Mouse (Mus musculus) CH12.LX (cell line): ENCODE measurements around the gene Mrps23. TPM values are rescaled to one million over a fixed set of nuclear protein-coding genes. Genes with fewer than 3 reads are reported as not detected.
A peak's percentile ranks its signal among the peaks of the same experiment; 100 is the strongest.

Experiments used
- DNase-seq: peaks from one replicate; pipeline ENCODE4 v3.0.0-alpha.2; 2013; ENCODE audit errors: extremely low read depth
- H3K27ac ChIP-seq: 2 replicates; pipeline ENCODE4 v1.5.1; 2012; ENCODE audit warnings: low read depth, mild to moderate bottlenecking, control low read depth, moderate library complexity; ENCODE audit not compliant: insufficient read depth
- H3K27me3 ChIP-seq: replicated peaks from 2 replicates; pipeline ENCODE3; 2012; ENCODE audit warnings: inconsistent platforms
- H3K36me3 ChIP-seq, 2 experiments: replicated peaks in 1 of 2; 2 replicates each; pipeline versions ENCODE3 to v1.6.1; 2012; ENCODE audit warnings: inconsistent platforms in 1 of 2, low read length in 1 of 2, mild to moderate bottlenecking in 1 of 2, mixed read lengths in 1 of 2, moderate library complexity in 1 of 2; ENCODE audit not compliant: control insufficient read depth in 1 of 2, insufficient read depth in 1 of 2
- H3K4me1 ChIP-seq, 2 experiments: 2 replicates each; pipeline ENCODE4 v1.6.1; 2012; ENCODE audit warnings: inconsistent platforms in 1 of 2, moderate library complexity in 1 of 2; ENCODE audit not compliant: insufficient read depth in 2 of 2, control insufficient read depth in 1 of 2
- H3K4me2 ChIP-seq: 2 replicates; pipeline ENCODE4 v1.6.1; 2012; ENCODE audit warnings: low read depth, mild to moderate bottlenecking, control low read depth; ENCODE audit not compliant: poor library complexity, insufficient read depth, severe bottlenecking
- H3K4me3 ChIP-seq, 3 experiments: fragments of 150-350 bp in 1 of 3; sonication (generic) in 1 of 3; replicated peaks in 1 of 3; 2 replicates each; pipeline versions ENCODE3 to v1.5.1; 2011 to 2012; ENCODE audit warnings: low read depth in 2 of 3, low read length in 2 of 3, mild to moderate bottlenecking in 2 of 3, moderate library complexity in 2 of 3, control low read depth in 1 of 3, improper control_type of control experiment in 1 of 3, inconsistent platforms in 1 of 3, mixed read lengths in 1 of 3; ENCODE audit not compliant: poor library complexity in 1 of 3
- H3K79me2 ChIP-seq: replicated peaks from 2 replicates; pipeline ENCODE4 v1.6.1; 2012; ENCODE audit warnings: mild to moderate bottlenecking, moderate library complexity; ENCODE audit not compliant: control insufficient read depth, poor library complexity, insufficient read depth, severe bottlenecking; ENCODE audit errors: extremely low read depth
- H3K9ac ChIP-seq: 2 replicates; pipeline ENCODE4 v1.6.1; 2012; ENCODE audit warnings: low read depth, mild to moderate bottlenecking, control low read depth, moderate library complexity; ENCODE audit not compliant: insufficient read depth
- H3K9me3 ChIP-seq: replicated peaks from 2 replicates; pipeline ENCODE3; 2012; ENCODE audit warnings: low read length, inconsistent platforms, mixed read lengths
- BHLHE40 ChIP-seq: IDR thresholded peaks from 2 replicates; pipeline ENCODE4 v1.6.1; 2011; ENCODE audit warnings: mild to moderate bottlenecking, low read depth, low read length, improper control_type of control experiment
- CHD1 ChIP-seq: IDR thresholded peaks from 2 replicates; pipeline ENCODE4 v1.6.1; 2012; ENCODE audit warnings: low read depth, low read length, improper control_type of control experiment, inconsistent platforms
- CHD2 ChIP-seq: IDR thresholded peaks from 2 replicates; pipeline ENCODE4 v1.6.1; 2011; ENCODE audit warnings: low read length, improper control_type of control experiment
- CTCF ChIP-seq, 2 experiments: IDR thresholded peaks in 1 of 2; conservative IDR thresholded peaks in 1 of 2; 2 replicates each; pipeline ENCODE4 v1.5.1; 2011 to 2012; ENCODE audit warnings: low read depth in 2 of 2, low read length in 2 of 2, improper control_type of control experiment in 1 of 2, inconsistent platforms in 1 of 2, mild to moderate bottlenecking in 1 of 2, moderate library complexity in 1 of 2
- E2F4 ChIP-seq: IDR thresholded peaks from 2 replicates; pipeline ENCODE4 v1.6.1; 2011; ENCODE audit warnings: low read depth, low read length, improper control_type of control experiment; ENCODE audit not compliant: insufficient replicate concordance
- ELF1 ChIP-seq: IDR thresholded peaks from 2 replicates; pipeline ENCODE4 v1.6.1; 2014; ENCODE audit warnings: low read depth, mild to moderate bottlenecking, inconsistent platforms, low read length, improper control_type of control experiment
- EP300 ChIP-seq: IDR thresholded peaks from 2 replicates; pipeline ENCODE4 v1.6.1; 2011; ENCODE audit warnings: low read length, improper control_type of control experiment
- ETS1 ChIP-seq: conservative IDR thresholded peaks from 2 replicates; pipeline ENCODE4 v1.6.1; 2012; ENCODE audit warnings: low read depth, mild to moderate bottlenecking, inconsistent platforms, low read length, improper control_type of control experiment, moderate library complexity
- GABPA ChIP-seq: IDR thresholded peaks from 2 replicates; pipeline ENCODE4 v1.6.1; 2012; ENCODE audit warnings: low read depth, low read length, improper control_type of control experiment, inconsistent platforms; ENCODE audit not compliant: insufficient replicate concordance
- HCFC1 ChIP-seq: IDR thresholded peaks from 2 replicates; pipeline ENCODE4 v1.6.1; 2012; ENCODE audit warnings: low read depth, mild to moderate bottlenecking, inconsistent platforms, low read length, improper control_type of control experiment
- IRF4 ChIP-seq: IDR thresholded peaks from 2 replicates; pipeline ENCODE4 v1.6.1; 2014; ENCODE audit warnings: low read depth, mild to moderate bottlenecking, inconsistent platforms, low read length, improper control_type of control experiment
- JUN ChIP-seq: IDR thresholded peaks from 2 replicates; pipeline ENCODE4 v1.6.1; 2011; ENCODE audit warnings: low read depth, mild to moderate bottlenecking, low read length, improper control_type of control experiment, moderate library complexity; ENCODE audit not compliant: insufficient read depth
- JUND ChIP-seq: conservative IDR thresholded peaks from 2 replicates; pipeline ENCODE4 v1.6.1; 2011; ENCODE audit warnings: low read depth, low read length, improper control_type of control experiment
- KAT2A ChIP-seq: IDR thresholded peaks from 2 replicates; pipeline ENCODE4 v1.6.1; 2012; ENCODE audit warnings: low read length, improper control_type of control experiment, inconsistent platforms; ENCODE audit not compliant: insufficient replicate concordance
- MAFK ChIP-seq: IDR thresholded peaks from 2 replicates; pipeline ENCODE4 v1.6.1; 2011; ENCODE audit warnings: low read length, improper control_type of control experiment; ENCODE audit not compliant: insufficient replicate concordance
- MAX ChIP-seq: IDR thresholded peaks from 2 replicates; pipeline ENCODE4 v1.6.1; 2011; ENCODE audit warnings: low read length, improper control_type of control experiment
- MAZ ChIP-seq: IDR thresholded peaks from 2 replicates; pipeline ENCODE4 v1.6.1; 2012; ENCODE audit warnings: low read depth, mild to moderate bottlenecking, inconsistent platforms, low read length, improper control_type of control experiment, moderate library complexity
- MEF2A ChIP-seq: IDR thresholded peaks from 2 replicates; pipeline ENCODE4 v1.6.1; 2014; ENCODE audit warnings: low read depth, mild to moderate bottlenecking, inconsistent platforms, low read length, improper control_type of control experiment, borderline replicate concordance
- MXI1 ChIP-seq: IDR thresholded peaks from 2 replicates; pipeline ENCODE4 v1.6.1; 2011; ENCODE audit warnings: mild to moderate bottlenecking, low read depth, low read length, improper control_type of control experiment
- MYC ChIP-seq: IDR thresholded peaks from 2 replicates; pipeline ENCODE4 v1.6.1; 2011; ENCODE audit warnings: low read depth, mild to moderate bottlenecking, improper control_type of control experiment, low read length
- NELFE ChIP-seq: IDR thresholded peaks from 2 replicates; pipeline ENCODE4 v1.6.1; 2011; ENCODE audit warnings: low read depth, low read length, improper control_type of control experiment
- NRF1 ChIP-seq: IDR thresholded peaks from 2 replicates; pipeline ENCODE4 v1.6.1; 2014; ENCODE audit warnings: low read depth, mild to moderate bottlenecking, inconsistent platforms, low read length, improper control_type of control experiment, moderate library complexity
- PAX5 ChIP-seq: IDR thresholded peaks from 2 replicates; pipeline ENCODE4 v1.6.1; 2012; ENCODE audit warnings: low read length, inconsistent platforms, mixed read lengths
- POLR2A ChIP-seq: IDR thresholded peaks from 2 replicates; pipeline ENCODE4 v1.6.1; 2011; ENCODE audit warnings: low read depth, mild to moderate bottlenecking, improper control_type of control experiment, low read length
- POLR2AphosphoS2 ChIP-seq: IDR thresholded peaks from 2 replicates; pipeline ENCODE4 v1.6.1; 2011; ENCODE audit warnings: low read depth, low read length, improper control_type of control experiment
- RAD21 ChIP-seq: IDR thresholded peaks from 2 replicates; pipeline ENCODE4 v1.6.1; 2011; ENCODE audit warnings: low read depth, mild to moderate bottlenecking, low read length, improper control_type of control experiment, moderate library complexity
- RCOR1 ChIP-seq: conservative IDR thresholded peaks from 2 replicates; pipeline ENCODE4 v1.6.1; 2012; ENCODE audit warnings: low read depth, mild to moderate bottlenecking, inconsistent platforms, low read length, improper control_type of control experiment
- SIN3A ChIP-seq: IDR thresholded peaks from 2 replicates; pipeline ENCODE4 v1.6.1; 2012; ENCODE audit warnings: low read length, improper control_type of control experiment, inconsistent platforms
- SMC3 ChIP-seq: IDR thresholded peaks from 2 replicates; pipeline ENCODE4 v1.6.1; 2011; ENCODE audit warnings: low read depth, low read length, improper control_type of control experiment
- TBP ChIP-seq: conservative IDR thresholded peaks from 2 replicates; pipeline ENCODE4 v1.6.1; 2011; ENCODE audit warnings: low read depth, low read length, improper control_type of control experiment
- TCF12 ChIP-seq: IDR thresholded peaks from 2 replicates; pipeline ENCODE4 v1.6.1; 2014; ENCODE audit warnings: low read depth, mild to moderate bottlenecking, inconsistent platforms, low read length, improper control_type of control experiment
- UBTF ChIP-seq: IDR thresholded peaks from 2 replicates; pipeline ENCODE4 v1.6.1; 2012; ENCODE audit warnings: low read depth, mild to moderate bottlenecking, inconsistent platforms, low read length, improper control_type of control experiment, moderate library complexity
- USF1 ChIP-seq: IDR thresholded peaks from 2 replicates; pipeline ENCODE4 v1.6.1; 2014; ENCODE audit warnings: low read depth, mild to moderate bottlenecking, inconsistent platforms, low read length, improper control_type of control experiment
- USF2 ChIP-seq: conservative IDR thresholded peaks from 2 replicates; pipeline ENCODE4 v1.6.1; 2011; ENCODE audit warnings: low read depth, low read length, improper control_type of control experiment
- ZC3H11A ChIP-seq: IDR thresholded peaks from 2 replicates; pipeline ENCODE4 v1.6.1; 2012; ENCODE audit warnings: low read depth, mild to moderate bottlenecking, inconsistent platforms, low read length, improper control_type of control experiment
- ZKSCAN1 ChIP-seq: IDR thresholded peaks from 2 replicates; pipeline ENCODE4 v1.6.1; 2012; ENCODE audit warnings: low read depth, inconsistent platforms, low read length, improper control_type of control experiment, borderline replicate concordance
- ZMIZ1 ChIP-seq: IDR thresholded peaks from 2 replicates; pipeline ENCODE4 v1.6.1; 2012; ENCODE audit warnings: low read depth, mild to moderate bottlenecking, inconsistent platforms, low read length, improper control_type of control experiment
- ZNF384 ChIP-seq: IDR thresholded peaks from 2 replicates; pipeline ENCODE4 v1.6.1; 2012; ENCODE audit warnings: low read depth, low read length, improper control_type of control experiment, inconsistent platforms
- dilution Hi-C: fragments of 300-500 bp; cut with MboI; formaldehyde crosslinking; loops from 2 replicates; pipeline ENCODE4 v1.14.3; 2020; ENCODE audit warnings: low sequenced_read_pairs; ENCODE audit not compliant: extremely low pct_unique_long_range_greater_than_20kb, extremely low pct_ligation_motif_present
- in situ Hi-C: fragments of 300-500 bp; cut with MboI; formaldehyde crosslinking; loops from 3 replicates; pipeline ENCODE4 v1.14.3; 2019; ENCODE audit warnings: low sequenced_read_pairs, low pct_ligation_motif_present, low pct_unique_long_range_greater_than_20kb, mixed read lengths
- polyA plus RNA-seq: library from polyadenylated mRNA; unstranded; fragments of >175 nt; gene quantifications from 2 replicates; pipeline ENCODE4 v1.2.1, GENCODE M21; 2012; ENCODE audit warnings: low read depth; ENCODE audit not compliant: insufficient read length
- total RNA-seq, 2 experiments: library from RNA; depleted of rRNA; stranded (reverse); fragments of 300-350 nt in 1 of 2; fragments of >200 nt in 1 of 2; gene quantifications; 2 replicates each; pipeline ENCODE4 v1.2.3; 2012 to 2014

The Mrps23 gene
- total and polyA plus RNA-seq, 3 experiments: 185 to 233 (median 227) TPM

DNA sequence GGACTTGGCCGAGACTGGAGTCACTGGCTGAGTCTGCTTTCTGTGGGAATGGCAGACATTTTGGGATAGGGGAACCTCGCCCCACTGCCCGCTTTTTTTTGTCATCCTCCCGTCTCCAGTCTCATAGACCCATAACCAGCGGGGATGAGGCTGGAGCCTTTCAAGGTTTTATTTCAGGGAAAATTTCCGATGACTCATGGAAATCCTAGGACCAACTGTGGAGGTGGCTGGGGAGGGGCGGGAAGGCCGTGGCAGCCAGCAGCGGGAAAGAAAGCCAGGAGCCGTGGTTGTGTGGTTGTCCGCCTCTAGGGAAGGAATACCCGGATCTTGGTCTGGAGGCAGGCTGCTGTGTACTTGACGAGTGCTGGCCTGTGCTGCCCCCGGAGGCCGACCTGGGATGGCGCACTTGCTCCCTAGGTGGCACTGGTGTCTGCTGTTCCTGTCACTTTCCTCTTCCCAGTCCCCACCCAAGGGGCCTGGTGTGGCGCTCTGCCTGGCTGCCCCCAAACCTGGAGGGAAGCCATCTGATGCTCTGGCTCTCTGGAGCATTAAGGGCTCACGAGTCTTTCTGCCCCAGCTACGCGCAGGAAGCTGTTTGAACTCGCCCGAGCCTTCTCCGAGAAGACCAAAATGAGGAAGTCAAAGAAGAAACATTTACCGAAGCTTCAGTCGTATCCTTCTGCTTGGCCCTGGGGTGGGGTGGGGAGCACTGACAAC, 16.6 kb upstream of the Mrps23 start:
- in situ Hi-C loops (no loop called here), dilution Hi-C loops (loop anchor here (25.0 kb wide), 1 partner anchor 125 kb away; the partner anchor contains the start of gene Vezf1)
- DNase-seq: peak; percentile 89
- Histone ChIP-seq H3K4me2 (peak overlapping the region; percentile 80), H3K4me3 (peak overlapping the region; percentile 33 to 50 (median 43)), H3K27me3 (peaks cover 76% of the 10 kb centered on the region), H3K4me1 (peaks cover 5 to 39% of the 10 kb centered on the region in 2 experiments; a peak in 2 of 4 replicates), H3K9ac (peak overlapping the region; percentile 42), H3K27ac (0 out of 2 replicates have a peak overlapping the region, but pooled peaks have one; percentile 1), H3K36me3 (no peaks in the 10 kb centered on the region), H3K9me3 (no peaks in the 10 kb centered on the region), H3K79me2 (no peaks in the 10 kb centered on the region)
- TF ChIP-seq SMC3: peak; percentile 68
- TF ChIP-seq JUND: no peak
- no peak for TF ChIP-seq ZNF384
- no peak for TF ChIP-seq ZKSCAN1
- no peak for TF ChIP-seq E2F4
- TF ChIP-seq PAX5: no peak
- TF ChIP-seq JUN: no peak
- TF ChIP-seq TCF12: peak; percentile 22; the same call in 1 of the 2 replicates
- no peak for TF ChIP-seq GABPA
- peak; percentile 47; the same call in 1 of the 2 replicates for TF ChIP-seq ETS1
- peak; percentile 83 for TF ChIP-seq RAD21
- no peak for TF ChIP-seq HCFC1
- TF ChIP-seq CHD2: no peak
- 0 out of 2 replicates have a peak, but pooled peaks have one; percentile 32 for TF ChIP-seq CHD1
- TF ChIP-seq MAZ: 0 out of 2 replicates have a peak, but pooled peaks have one; percentile 26
- TF ChIP-seq MYC: 0 out of 2 replicates have a peak, but pooled peaks have one; percentile 26
- peak; percentile 56; the same call in 1 of the 2 replicates for TF ChIP-seq IRF4
- TF ChIP-seq NRF1: no peak
- TF ChIP-seq POLR2AphosphoS2: no peak
- TF ChIP-seq MXI1: peak; percentile 23; the same call in 1 of the 2 replicates
- TF ChIP-seq MAFK: no peak
- no peak for TF ChIP-seq USF2
- TF ChIP-seq UBTF: 0 out of 2 replicates have a peak, but pooled peaks have one; percentile 35
- 0 out of 2 replicates have a peak, but pooled peaks have one; percentile 36 for TF ChIP-seq ZMIZ1
- peak; percentile 91 for TF ChIP-seq BHLHE40
- 0 out of 2 replicates have a peak, but pooled peaks have one; percentile 20 for TF ChIP-seq POLR2A
- TF ChIP-seq MAX: no peak
- TF ChIP-seq RCOR1: no peak
- TF ChIP-seq ZC3H11A: no peak
- peak; percentile 69 for TF ChIP-seq ELF1
- TF ChIP-seq SIN3A: peak; percentile 63; the same call in 1 of the 2 replicates
- no peak for TF ChIP-seq EP300
- TF ChIP-seq MEF2A: no peak
- peak; percentile 61 to 99 for TF ChIP-seq CTCF (conservative IDR thresholded peaks at IDR 0.05 in 1 of 2, IDR thresholded peaks at IDR 0.05 in 1 of 2; ENCODE audit: low read depth in 2 of 2, low read length in 2 of 2)
- no peak for TF ChIP-seq USF1
- TF ChIP-seq NELFE: no peak; the same call in 1 of the 2 replicates
- no peak for TF ChIP-seq TBP
- no peak for TF ChIP-seq KAT2A
